Mouse (Mus musculus): ENCODE data around the gene Flot2. TPM values are rescaled to one million over a fixed set of nuclear protein-coding genes. Genes with fewer than 3 reads are reported as not detected.

Gene Flot2
- polyA plus RNA-seq (2016; fragmentation: Nextera tagmentation; extraction: Ambion mirVana) = 74.8 and 81.0 TPM in 2 replicates

- Histone ChIP-seq H3K36me3 (peaks cover 24% of the 10 kb centered on the region; the same call in 1 of the 2 replicates), H3K27ac (peak within 1 kb of the TSS; percentile 46; the same call in 1 of the 2 replicates)
Measured at GRCm38 (mm10) chr11:78037831-78038752, at the start of gene Flot2. Gene Flot2, plus strand, starts transcription at chr11:78037931.

DNA sequence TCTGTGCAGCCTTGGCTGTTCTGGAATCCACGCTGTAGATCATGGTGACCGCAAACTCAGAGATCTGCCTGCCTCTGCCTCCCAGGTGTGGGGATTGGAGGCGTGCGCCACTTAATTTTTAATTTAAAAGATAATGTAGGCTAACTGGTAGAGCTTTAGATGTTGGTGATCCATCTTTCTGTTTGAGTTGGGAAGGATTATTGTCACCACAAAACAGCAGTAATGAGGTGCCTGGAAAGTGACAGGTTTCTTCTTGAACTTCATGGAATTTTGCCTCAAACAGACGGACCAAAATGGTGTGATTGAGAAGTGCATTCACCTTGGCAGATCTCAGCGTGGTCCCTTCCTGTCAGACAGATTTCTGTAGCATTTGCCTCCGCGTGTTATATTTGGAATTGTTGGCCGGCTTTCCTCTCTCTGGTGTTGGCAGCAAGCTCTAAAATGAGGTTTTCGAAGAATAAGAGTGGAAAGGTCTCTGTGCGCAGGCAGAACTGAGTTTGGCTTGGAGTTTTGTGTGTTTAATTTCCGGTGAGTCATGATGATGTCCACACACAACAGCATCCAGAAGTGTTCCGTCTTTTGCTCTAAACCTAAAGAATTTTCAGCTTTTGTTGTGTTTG lies 48.5 kb upstream of the Flot2 start:
- ATAC-seq (ENCODE audit: low FRiP score, low read depth) = no peak
- WGBS = 93% methylated on average over 13 of the region's 13 CpGs
- Histone ChIP-seq H3K9me3 (no peaks in the 10 kb centered on the region), H3K9ac (no peak overlapping the region), H3K4me2 (replicated peaks) (no peak overlapping the region), H3K4me3 (no peak overlapping the region), H3K36me3 (peaks cover 23% of the 10 kb centered on the region), H3K27ac (no peak overlapping the region), H3K4me1 (peaks cover 9% of the 10 kb centered on the region), H3K27me3 (replicated peaks) (no peaks in the 10 kb centered on the region)

More at GRCm38 (mm10) chr11:78037831-78038752, at the start of gene Flot2:
- H3K4me3 ChIP-seq = peak within 1 kb of the TSS; percentile 87
- H3K9ac ChIP-seq = peak within 1 kb of the TSS; percentile 93
- peak within 1 kb of the TSS; percentile 83 for H3K4me2 ChIP-seq (replicated peaks)
- ATAC-seq (ENCODE audit: low FRiP score, low read depth) = peak; percentile 87
- 2% methylated on average over 55 of the region's 55 CpGs for WGBS
- no peaks in the 10 kb centered on the region for H3K9me3 ChIP-seq
- H3K4me1 ChIP-seq = peaks cover 31% of the 10 kb centered on the region
- no peaks in the 10 kb centered on the region for H3K27me3 ChIP-seq (replicated peaks)

GRCm38 (mm10) chr11:77995556-77995955 lies 42.2 kb upstream of the Flot2 start:
- no peak overlapping the region for H3K4me3 ChIP-seq
- H3K27me3 ChIP-seq (replicated peaks) = no peaks in the 10 kb centered on the region
- no peak overlapping the region for H3K27ac ChIP-seq
- no peaks in the 10 kb centered on the region for H3K4me1 ChIP-seq
- no peaks in the 10 kb centered on the region for H3K9me3 ChIP-seq
- ATAC-seq (ENCODE audit: low FRiP score, low read depth) = no peak
- no peak overlapping the region for H3K4me2 ChIP-seq (replicated peaks)
- no peak overlapping the region for H3K9ac ChIP-seq
- 76% methylated on average over 1 of the region's 1 CpGs for WGBS
- H3K36me3 ChIP-seq = peaks cover 10% of the 10 kb centered on the region; the same call in 1 of the 2 replicates

GRCm38 (mm10) chr11:78006446-78006845 lies 31.3 kb upstream of the Flot2 start:
- H3K4me3 ChIP-seq = no peak overlapping the region
- peaks cover 57% of the 10 kb centered on the region for H3K36me3 ChIP-seq
- H3K27ac ChIP-seq = no peak overlapping the region
- WGBS = 98% methylated on average over 5 of the region's 5 CpGs
- H3K4me2 ChIP-seq (replicated peaks) = no peak overlapping the region
- no peak for ATAC-seq (ENCODE audit: low FRiP score, low read depth)
- H3K27me3 ChIP-seq (replicated peaks) = no peaks in the 10 kb centered on the region
- H3K4me1 ChIP-seq = no peaks in the 10 kb centered on the region
- H3K9me3 ChIP-seq = no peaks in the 10 kb centered on the region
- H3K9ac ChIP-seq = no peak overlapping the region

DNA sequence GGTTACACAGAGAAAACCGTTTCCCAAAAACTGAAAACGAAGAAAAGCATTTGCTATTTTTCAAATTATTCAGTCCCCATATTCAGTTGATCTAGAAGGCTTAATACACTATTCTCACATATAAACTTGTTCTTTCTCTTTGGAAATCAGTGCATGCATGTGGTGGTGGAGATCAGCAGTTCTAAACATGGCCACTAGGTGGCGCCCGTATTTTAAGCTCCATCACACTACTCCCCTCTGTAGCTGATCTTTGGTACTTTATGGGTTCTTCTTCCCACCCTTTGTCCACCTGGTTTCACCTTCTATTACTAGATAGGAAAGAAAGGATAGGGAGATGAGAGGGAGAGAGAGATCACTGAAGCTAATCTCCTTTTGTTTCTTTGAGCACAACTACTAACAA lies 18.1 kb upstream of the Flot2 start:
- Histone ChIP-seq H3K4me3 (no peak overlapping the region), H3K27me3 (replicated peaks) (no peaks in the 10 kb centered on the region), H3K9ac (no peak overlapping the region), H3K36me3 (peaks cover 88% of the 10 kb centered on the region), H3K4me1 (no peaks in the 10 kb centered on the region), H3K4me2 (replicated peaks) (no peak overlapping the region), H3K27ac (no peak overlapping the region), H3K9me3 (no peaks in the 10 kb centered on the region)
- ATAC-seq (ENCODE audit: low FRiP score, low read depth) = no peak
- 23% methylated on average over 4 of the region's 4 CpGs for WGBS

DNA sequence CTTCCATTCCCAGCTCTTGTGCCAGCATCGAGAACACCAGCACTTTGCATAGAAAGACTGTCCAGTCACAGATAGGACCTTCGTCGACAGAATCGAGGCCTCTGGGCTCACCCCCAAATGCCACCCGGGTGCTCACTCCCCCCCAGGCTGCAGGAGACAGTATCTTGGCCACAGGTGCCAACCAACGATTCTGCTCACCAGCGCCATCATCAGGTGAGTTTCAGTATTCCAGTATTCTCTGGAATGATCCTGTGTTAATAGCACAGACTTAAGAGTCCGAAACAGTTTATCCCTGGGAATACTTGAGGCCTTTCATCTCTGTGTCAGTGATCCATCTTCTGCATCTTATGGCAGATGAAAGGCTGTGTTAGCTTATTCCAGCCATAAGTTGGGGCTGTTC lies 14.1 kb upstream of the Flot2 start:
- H3K4me1 ChIP-seq = no peaks in the 10 kb centered on the region
- peaks cover 86% of the 10 kb centered on the region for H3K36me3 ChIP-seq
- no peak overlapping the region for H3K27ac ChIP-seq
- no peaks in the 10 kb centered on the region for H3K27me3 ChIP-seq (replicated peaks)
- no peak for ATAC-seq (ENCODE audit: low FRiP score, low read depth)
- no peaks in the 10 kb centered on the region for H3K9me3 ChIP-seq
- H3K4me2 ChIP-seq (replicated peaks) = no peak overlapping the region
- no peak overlapping the region for H3K4me3 ChIP-seq
- no peak overlapping the region for H3K9ac ChIP-seq
- whole genome bisulfite sequencing = 91% methylated on average over 8 of the region's 8 CpGs

GRCm38 (mm10) chr11:78029240-78029639 lies 8.5 kb upstream of the Flot2 start:
- H3K9ac ChIP-seq = no peak overlapping the region
- H3K27ac ChIP-seq = no peak overlapping the region
- ATAC-seq (ENCODE audit: low FRiP score, low read depth) = no peak
- 86% methylated on average over 8 of the region's 8 CpGs for WGBS
- H3K9me3 ChIP-seq = no peaks in the 10 kb centered on the region
- H3K4me1 ChIP-seq = peaks cover 22% of the 10 kb centered on the region
- no peak overlapping the region for H3K4me2 ChIP-seq (replicated peaks)
- no peaks in the 10 kb centered on the region for H3K27me3 ChIP-seq (replicated peaks)
- H3K4me3 ChIP-seq = no peak overlapping the region
- H3K36me3 ChIP-seq = peaks cover 55% of the 10 kb centered on the region

- H3K9me3 ChIP-seq = no peaks in the 10 kb centered on the region
- no peak overlapping the region for H3K9ac ChIP-seq
- no peak overlapping the region for H3K27ac ChIP-seq
- no peak overlapping the region for H3K4me3 ChIP-seq
- H3K4me1 ChIP-seq = peaks cover 22% of the 10 kb centered on the region
- ATAC-seq (ENCODE audit: low FRiP score, low read depth) = no peak
- no peaks in the 10 kb centered on the region for H3K27me3 ChIP-seq (replicated peaks)
- no peak overlapping the region for H3K4me2 ChIP-seq (replicated peaks)
- H3K36me3 ChIP-seq = peaks cover 48% of the 10 kb centered on the region
- 75% methylated on average over 2 of the region's 2 CpGs for WGBS
Measured at GRCm38 (mm10) chr11:78030600-78030999, 7.1 kb upstream of the Flot2 start.

DNA sequence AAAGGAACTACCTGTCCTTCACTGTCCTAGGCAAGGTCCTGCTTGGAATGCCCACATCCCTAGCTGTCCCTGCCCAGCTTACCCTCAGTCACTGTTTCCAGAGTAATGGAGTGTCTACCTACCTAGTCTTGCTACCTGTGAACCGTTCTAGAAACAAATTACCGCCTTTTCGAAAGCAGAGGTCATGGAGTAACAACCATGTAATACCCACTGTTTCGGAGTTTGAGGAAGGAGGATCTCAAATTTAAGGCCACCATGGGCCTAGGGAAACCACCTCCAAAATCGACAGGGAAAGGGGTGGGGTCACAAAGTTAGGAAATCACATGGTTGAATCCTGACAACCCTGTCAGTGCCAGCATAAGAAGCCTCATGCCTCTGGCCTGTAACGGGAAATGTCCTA lies 6.3 kb upstream of the Flot2 start:
- Histone ChIP-seq H3K27ac (no peak overlapping the region), H3K27me3 (replicated peaks) (no peaks in the 10 kb centered on the region), H3K4me3 (no peak overlapping the region), H3K9me3 (no peaks in the 10 kb centered on the region), H3K9ac (peak overlapping the region; percentile 80; the same call in 1 of the 2 replicates), H3K4me2 (replicated peaks) (peak overlapping the region; percentile 89), H3K4me1 (peaks cover 22% of the 10 kb centered on the region), H3K36me3 (peaks cover 43% of the 10 kb centered on the region)
- WGBS = 38% methylated on average over 6 of the region's 6 CpGs
- ATAC-seq (ENCODE audit: low FRiP score, low read depth) = no peak

- H3K36me3 ChIP-seq = peaks cover 35% of the 10 kb centered on the region
- no peaks in the 10 kb centered on the region for H3K27me3 ChIP-seq (replicated peaks)
- WGBS = under 1% methylated on average over 96 of the region's 96 CpGs
- H3K4me1 ChIP-seq = peaks cover 24% of the 10 kb centered on the region
- peak within 1 kb of the TSS; percentile 82 for H3K27ac ChIP-seq
- H3K4me2 ChIP-seq (replicated peaks) = peak within 1 kb of the TSS; percentile 89
- H3K4me3 ChIP-seq = peak within 1 kb of the TSS; percentile 69
- H3K9me3 ChIP-seq = no peaks in the 10 kb centered on the region
- peak within 1 kb of the TSS; percentile 80 for H3K9ac ChIP-seq
- ATAC-seq (ENCODE audit: low FRiP score, low read depth) = peak; percentile 88
Measured at GRCm38 (mm10) chr11:78031947-78032808, 5.6 kb upstream of the Flot2 start, which contains the start of gene Dhrs13. Gene Dhrs13, plus strand, starts transcription at chr11:78032280.

- WGBS = 14% methylated on average over 5 of the region's 5 CpGs
- peak overlapping the region; percentile 80 for H3K9ac ChIP-seq
- ATAC-seq (ENCODE audit: low FRiP score, low read depth) = no peak; the same call in 1 of the 2 replicates
- H3K4me2 ChIP-seq (replicated peaks) = peak overlapping the region; percentile 89
- H3K27me3 ChIP-seq (replicated peaks) = no peaks in the 10 kb centered on the region
- peaks cover 29% of the 10 kb centered on the region for H3K36me3 ChIP-seq
- no peaks in the 10 kb centered on the region for H3K9me3 ChIP-seq
- H3K27ac ChIP-seq = peak overlapping the region; percentile 82; the same call in 1 of the 2 replicates
- peak overlapping the region; percentile 69 for H3K4me3 ChIP-seq
- H3K4me1 ChIP-seq = peaks cover 30% of the 10 kb centered on the region
Measured at GRCm38 (mm10) chr11:78032809-78033195, 4.9 kb upstream of the Flot2 start.
